Mouse (Mus musculus) MEL (cell line): ENCODE data around the gene Cdkl3. TPM values are rescaled to one million over a fixed set of nuclear protein-coding genes. Genes with fewer than 3 reads are reported as not detected.

Source experiments
- DNase-seq: peaks from one replicate; pipeline ENCODE4 v3.0.0; 2011; ENCODE audit warnings: low read depth, low spot score
- H3K27ac ChIP-seq: 2 replicates; pipeline ENCODE4 v1.5.1; 2012; ENCODE audit warnings: low read depth, mild to moderate bottlenecking, control low read depth, low read length, moderate library complexity; ENCODE audit not compliant: control insufficient read depth
- H3K27me3 ChIP-seq, 2 experiments: fragments of 150-350 bp in 1 of 2; sonication (generic) in 1 of 2; 2 replicates each; pipeline ENCODE4 v1.6.1; 2012; ENCODE audit warnings: low read length in 2 of 2, mild to moderate bottlenecking in 2 of 2, improper control_type of control experiment in 1 of 2, moderate library complexity in 1 of 2; ENCODE audit not compliant: insufficient read depth in 2 of 2, control insufficient read depth in 1 of 2
- H3K36me3 ChIP-seq, 2 experiments: 2 replicates each; pipeline ENCODE4 v1.6.1; 2012 to 2014; ENCODE audit warnings: low read length in 2 of 2, improper control_type of control experiment in 1 of 2, inconsistent platforms in 1 of 2, mild to moderate bottlenecking in 1 of 2; ENCODE audit not compliant: insufficient read depth in 2 of 2, control insufficient read depth in 1 of 2
- H3K4me1 ChIP-seq, 2 experiments: fragments of 150-350 bp in 1 of 2; sonication (generic) in 1 of 2; 2 replicates each; pipeline ENCODE4 v1.6.1; 2012; ENCODE audit warnings: low read length in 2 of 2, improper control_type of control experiment in 1 of 2, mild to moderate bottlenecking in 1 of 2; ENCODE audit not compliant: insufficient read depth in 2 of 2, control insufficient read depth in 1 of 2
- H3K4me3 ChIP-seq, 2 experiments: fragments of 150-350 bp in 1 of 2; sonication (generic) in 1 of 2; 2 replicates each; pipeline ENCODE4 v1.5.1; 2012; ENCODE audit warnings: low read depth in 2 of 2, low read length in 2 of 2, mild to moderate bottlenecking in 2 of 2, moderate library complexity in 2 of 2, control low read depth in 1 of 2, improper control_type of control experiment in 1 of 2; ENCODE audit not compliant: control insufficient read depth in 1 of 2, insufficient read depth in 1 of 2
- H3K79me2 ChIP-seq: 2 replicates; pipeline ENCODE4 v1.6.1; 2012; ENCODE audit warnings: mild to moderate bottlenecking, low read length, moderate library complexity; ENCODE audit not compliant: control insufficient read depth, poor library complexity, insufficient read depth
- H3K9ac ChIP-seq: 2 replicates; pipeline ENCODE4 v1.6.1; 2012; ENCODE audit warnings: low read depth, mild to moderate bottlenecking, control low read depth, low read length, moderate library complexity; ENCODE audit not compliant: control insufficient read depth, poor library complexity, severe bottlenecking
- H3K9me3 ChIP-seq: fragments of 150-350 bp; sonication (generic); replicated peaks from 2 replicates; pipeline ENCODE4 v1.6.1; 2012; ENCODE audit warnings: mild to moderate bottlenecking, low read length, improper control_type of control experiment, moderate library complexity; ENCODE audit not compliant: insufficient read depth
- CHD1 ChIP-seq: IDR thresholded peaks from 2 replicates; pipeline ENCODE4 v1.6.1; 2012; ENCODE audit warnings: low read depth, mild to moderate bottlenecking, inconsistent platforms, low read length, improper control_type of control experiment
- E2F4 ChIP-seq: IDR thresholded peaks from 2 replicates; pipeline ENCODE4 v1.6.1; 2011; ENCODE audit warnings: low read depth, low read length, improper control_type of control experiment, borderline replicate concordance
- ELF1 ChIP-seq: IDR thresholded peaks from 2 replicates; pipeline ENCODE4 v1.6.1; 2014; ENCODE audit warnings: low read depth, mild to moderate bottlenecking, inconsistent platforms, low read length, improper control_type of control experiment, moderate library complexity
- ETS1 ChIP-seq: IDR thresholded peaks from 2 replicates; pipeline ENCODE4 v1.6.1; 2012; ENCODE audit warnings: low read depth, mild to moderate bottlenecking, inconsistent platforms, low read length, improper control_type of control experiment, moderate library complexity
- GATA1 ChIP-seq: IDR thresholded peaks from 2 replicates; pipeline ENCODE4 v1.6.1; 2011; ENCODE audit warnings: low read depth, low read length, improper control_type of control experiment
- HCFC1 ChIP-seq: IDR thresholded peaks from 2 replicates; pipeline ENCODE4 v1.6.1; 2012; ENCODE audit warnings: low read depth, mild to moderate bottlenecking, inconsistent platforms, low read length, improper control_type of control experiment, moderate library complexity
- JUND ChIP-seq: IDR thresholded peaks from 2 replicates; pipeline ENCODE4 v1.6.1; 2011; ENCODE audit warnings: low read depth, mild to moderate bottlenecking, improper control_type of control experiment, low read length
- KAT2A ChIP-seq: conservative IDR thresholded peaks from 2 replicates; pipeline ENCODE4 v1.6.1; 2012; ENCODE audit warnings: low read depth, low read length, improper control_type of control experiment, inconsistent platforms
- MAFK ChIP-seq: IDR thresholded peaks from 2 replicates; pipeline ENCODE4 v1.6.1; 2011; ENCODE audit warnings: low read depth, mild to moderate bottlenecking, low read length, improper control_type of control experiment, borderline replicate concordance
- MAX ChIP-seq: IDR thresholded peaks from 2 replicates; pipeline ENCODE4 v1.6.1; 2011; ENCODE audit warnings: low read length, improper control_type of control experiment
- MYB ChIP-seq: IDR thresholded peaks from 2 replicates; pipeline ENCODE4 v1.6.1; 2011; ENCODE audit warnings: mild to moderate bottlenecking, low read depth, low read length, improper control_type of control experiment
- NRF1 ChIP-seq: IDR thresholded peaks from 2 replicates; pipeline ENCODE4 v1.6.1; 2014; ENCODE audit warnings: low read depth, mild to moderate bottlenecking, inconsistent platforms, low read length, improper control_type of control experiment, moderate library complexity; ENCODE audit not compliant: poor library complexity, insufficient read depth, severe bottlenecking
- POLR2AphosphoS2 ChIP-seq: IDR thresholded peaks from 2 replicates; pipeline ENCODE4 v1.6.1; 2011; ENCODE audit warnings: low read length, improper control_type of control experiment
- POLR2AphosphoS5 ChIP-seq: IDR thresholded peaks from 2 replicates; pipeline ENCODE4 v1.6.1; 2012; ENCODE audit warnings: low read depth, borderline replicate concordance, mild to moderate bottlenecking, inconsistent platforms, low read length, moderate library complexity, mixed read lengths
- RAD21 ChIP-seq: IDR thresholded peaks from 2 replicates; pipeline ENCODE4 v1.6.1; 2011; ENCODE audit warnings: mild to moderate bottlenecking, low read depth, low read length, improper control_type of control experiment
- SIN3A ChIP-seq: IDR thresholded peaks from 2 replicates; pipeline ENCODE4 v1.6.1; 2012; ENCODE audit warnings: low read length, improper control_type of control experiment, inconsistent platforms
- TBP ChIP-seq: IDR thresholded peaks from 2 replicates; pipeline ENCODE4 v1.8.0; 2011; ENCODE audit warnings: low read depth, low read length, improper control_type of control experiment
- UBTF ChIP-seq: IDR thresholded peaks from 2 replicates; pipeline ENCODE4 v1.6.1; 2012; ENCODE audit warnings: low read depth, mild to moderate bottlenecking, inconsistent platforms, low read length, improper control_type of control experiment, moderate library complexity, borderline replicate concordance; ENCODE audit not compliant: insufficient read depth
- USF1 ChIP-seq: IDR thresholded peaks from 2 replicates; pipeline ENCODE4 v1.6.1; 2014; ENCODE audit warnings: low read depth, mild to moderate bottlenecking, inconsistent platforms, low read length, improper control_type of control experiment, moderate library complexity
- ZKSCAN1 ChIP-seq: IDR thresholded peaks from 2 replicates; pipeline ENCODE4 v1.6.1; 2012; ENCODE audit warnings: low read depth, mild to moderate bottlenecking, inconsistent platforms, low read length, improper control_type of control experiment, moderate library complexity
- ZMIZ1 ChIP-seq: IDR thresholded peaks from 2 replicates; pipeline ENCODE4 v1.6.1; 2012; ENCODE audit warnings: low read depth, mild to moderate bottlenecking, inconsistent platforms, low read length, improper control_type of control experiment, moderate library complexity
- ZNF384 ChIP-seq: IDR thresholded peaks from 2 replicates; pipeline ENCODE4 v1.6.1; 2012; ENCODE audit warnings: low read depth, mild to moderate bottlenecking, inconsistent platforms, low read length, improper control_type of control experiment
- polyA plus RNA-seq, 2 experiments: library from polyadenylated mRNA; stranded (reverse) in 1 of 2; unstranded in 1 of 2; fragments of >175 nt in 1 of 2; fragments of >200 nt in 1 of 2; gene quantifications; 2 replicates each; pipeline versions ENCODE4 v1.2.1 to v1.2.4; 2012; ENCODE audit warnings: low replicate concordance in 2 of 2, low read depth in 1 of 2; ENCODE audit not compliant: insufficient read length in 2 of 2, insufficient read depth in 1 of 2, missing spikeins in 1 of 2
- total RNA-seq: library from RNA; depleted of rRNA; stranded (reverse); fragments of 300-350 nt; gene quantifications from 2 replicates; pipeline ENCODE4 v1.2.3, GENCODE M21; 2012

The Cdkl3 gene
- total and polyA plus RNA-seq, 3 experiments: 3.7 to 4.9 TPM; not detected in 1

DNA sequence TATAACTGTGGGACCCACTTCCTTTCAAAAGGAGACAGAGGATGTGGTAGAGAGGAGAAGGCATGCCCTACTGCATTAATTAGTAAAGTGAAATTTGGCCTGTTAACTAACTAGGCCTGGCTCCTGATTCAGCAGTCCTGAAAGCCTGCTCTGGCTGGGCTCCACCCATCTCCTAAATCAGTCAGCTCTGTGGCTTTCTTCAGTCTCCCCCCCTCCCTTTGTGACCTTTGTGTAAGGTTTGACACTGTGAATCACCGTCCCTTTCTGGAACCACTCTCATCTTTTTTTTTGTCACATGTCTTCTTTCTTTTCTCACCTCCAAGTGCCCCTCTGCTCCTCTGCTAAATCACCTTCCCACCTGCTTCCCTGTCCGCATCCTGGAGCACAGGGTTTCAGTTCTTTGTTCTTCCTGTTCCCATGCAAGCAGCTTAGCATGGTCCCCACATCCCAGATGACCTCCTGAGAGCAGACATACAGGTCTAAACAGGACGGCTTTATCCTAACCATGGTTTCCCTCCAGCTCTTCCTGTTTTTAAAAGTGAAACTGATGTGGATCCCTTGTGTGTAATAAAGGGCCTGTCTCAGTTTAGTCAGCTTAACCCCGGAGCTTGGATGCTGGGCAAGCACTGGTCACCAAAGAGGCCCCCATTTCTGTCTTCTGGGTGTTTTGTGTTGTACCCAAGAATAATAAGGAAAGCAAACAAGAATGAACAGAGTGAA, 42.6 kb downstream of the Cdkl3 start:
- H3K27ac ChIP-seq: no peak overlapping the region
- peak; percentile 57 for DNase-seq
- H3K4me1 ChIP-seq: peaks cover 30 to 37% of the 10 kb centered on the region in 2 experiments
- H3K79me2 ChIP-seq: no peaks in the 10 kb centered on the region
- peak overlapping the region in 1 of 2 experiments; percentile 22; a peak in 2 of 4 replicates for H3K4me3 ChIP-seq
- peak overlapping the region; percentile 26 for H3K9ac ChIP-seq
- H3K9me3 ChIP-seq: no peaks in the 10 kb centered on the region
- peaks cover 0 to 31% of the 10 kb centered on the region in 2 experiments; a peak in 2 of 4 replicates for H3K36me3 ChIP-seq
- no peaks in the 10 kb centered on the region for H3K27me3 ChIP-seq
- TF ChIP-seq JUND (no peak), POLR2AphosphoS5 (no peak), ZNF384 (no peak), MAFK (no peak), RAD21 (no peak), UBTF (no peak), ETS1 (no peak), NRF1 (no peak), E2F4 (no peak), USF1 (no peak), ELF1 (no peak)

- Histone ChIP-seq H3K27me3 (no peaks in the 10 kb centered on the region), H3K36me3 (no peaks in the 10 kb centered on the region), H3K27ac (no peak overlapping the region), H3K4me3 (no peak overlapping the region), H3K4me1 (no peaks in the 10 kb centered on the region), H3K9ac (no peak overlapping the region), H3K9me3 (no peaks in the 10 kb centered on the region), H3K79me2 (no peaks in the 10 kb centered on the region)
- DNase-seq: no peak
- no peak for TF ChIP-seq GATA1
- TF ChIP-seq ZKSCAN1: no peak
- TF ChIP-seq POLR2AphosphoS2: no peak
- no peak for TF ChIP-seq HCFC1
- TF ChIP-seq SIN3A: no peak
- no peak for TF ChIP-seq MAX
- no peak for TF ChIP-seq POLR2AphosphoS5
- TF ChIP-seq RAD21: no peak
- TF ChIP-seq USF1: no peak
- no peak for TF ChIP-seq TBP
- no peak for TF ChIP-seq ZMIZ1
- no peak for TF ChIP-seq CHD1
- no peak for TF ChIP-seq KAT2A
- no peak for TF ChIP-seq NRF1
- no peak for TF ChIP-seq MYB
Measured at GRCm38 (mm10) chr11:52053371-52053770, 49.4 kb downstream of the Cdkl3 start.
